Mouse (Mus musculus) lung, adult 2 months (tissue): ENCODE measurements around the gene Mrnip.

ENCODE experiments used
- CTCF ChIP-seq: fragments of 200-500 bp; IDR thresholded peaks from 2 replicates; pipeline ENCODE4 v1.5.1; 2011; ENCODE audit warnings: mild to moderate bottlenecking, low read length, control low read depth; ENCODE audit not compliant: insufficient read depth
- POLR2A ChIP-seq: fragments of 200-500 bp; IDR thresholded peaks from 2 replicates; pipeline ENCODE4 v1.6.1; 2011; ENCODE audit warnings: low read depth, mild to moderate bottlenecking, control low read depth, low read length, borderline replicate concordance; ENCODE audit errors: extremely low read depth

DNA sequence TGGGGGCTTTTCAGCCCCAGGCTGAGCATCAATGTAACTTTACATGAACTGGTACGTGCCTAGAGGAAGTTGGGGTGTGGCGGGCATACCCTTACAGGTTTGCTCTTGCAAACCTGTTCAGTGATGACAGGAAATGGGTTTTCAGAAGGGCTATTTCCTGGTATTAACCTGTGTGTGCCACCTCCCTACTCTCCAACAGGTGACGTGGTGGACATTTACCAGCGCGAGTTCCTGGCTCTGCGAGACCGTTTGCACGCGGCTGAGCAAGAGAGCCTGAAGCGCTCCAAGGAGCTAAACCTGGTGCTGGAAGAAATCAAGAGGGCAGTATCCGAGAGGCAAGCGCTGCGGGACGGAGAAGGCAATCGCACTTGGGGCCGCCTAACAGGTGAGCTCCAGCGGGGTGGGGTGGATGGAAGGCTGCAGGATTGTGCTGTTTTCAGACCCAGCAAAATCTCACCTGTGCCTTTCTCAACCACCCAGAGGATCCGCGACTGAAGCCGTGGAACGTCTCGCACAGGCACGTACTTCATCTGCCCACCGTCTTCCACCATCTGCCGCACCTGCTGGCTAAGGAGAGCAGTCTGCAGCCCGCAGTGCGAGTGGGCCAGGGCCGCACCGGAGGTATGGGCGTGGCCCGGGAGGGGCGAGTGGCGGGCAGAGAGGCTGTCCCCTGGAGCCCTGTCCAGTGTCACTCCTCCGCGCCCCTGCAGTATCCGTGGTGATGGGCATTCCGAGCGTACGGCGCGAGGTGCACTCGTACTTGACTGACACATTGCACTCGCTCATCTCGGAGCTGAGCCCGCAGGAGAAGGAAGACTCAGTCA is 56.4 kb downstream of the Mrnip start:
- no peak for TF ChIP-seq CTCF
- no peak for TF ChIP-seq POLR2A
